In the genomic region with DNA sequence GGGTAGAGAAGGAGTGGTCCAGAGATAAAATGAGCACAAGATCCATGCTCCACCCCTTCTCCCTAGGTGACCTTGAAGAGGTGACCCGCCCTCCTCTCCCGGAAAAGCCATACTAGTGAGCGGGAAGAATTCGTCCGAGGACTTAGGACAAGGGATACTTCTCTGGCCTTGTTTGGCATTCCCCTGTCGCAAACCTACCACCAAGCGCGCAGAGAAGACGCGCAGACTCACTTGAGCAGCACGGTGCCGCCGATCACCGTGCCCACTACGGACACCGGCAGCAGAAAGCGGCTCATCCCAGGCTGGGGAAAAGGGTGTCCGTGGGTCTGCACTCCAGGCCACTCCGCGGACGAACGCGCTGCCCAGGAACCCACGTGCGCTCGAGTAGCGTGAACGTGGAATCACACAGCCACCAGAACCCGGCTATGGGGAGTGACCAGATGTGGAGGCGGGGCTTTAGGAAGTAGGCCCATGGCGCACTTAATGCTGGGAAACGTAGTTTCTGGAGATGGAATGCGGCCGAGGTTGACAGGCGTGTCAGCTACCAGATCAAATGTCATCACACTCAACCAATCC, we compare ENCODE assay signal across 8 mouse cellular contexts. TPM values are rescaled to one million over a fixed set of nuclear protein-coding genes. Genes with fewer than 3 reads are reported as not detected.
A peak's percentile ranks its signal among the peaks of the same experiment; 100 is the strongest.
DNase-seq lines count a peak whose midpoint lies in the region; ATAC-seq and TF ChIP-seq lines count a peak whose summit lies in the region.

A gene (minus strand): TSS at position 434 of the 576 bp plus-strand sequence.

- H3K4me3 ChIP-seq in bone marrow macrophage, adult 2 months (ENCODE audit: insufficient read depth, low read length), result peak within 1 kb of the TSS; percentile 99
- peak within 1 kb of the TSS; percentile 65 for H3K4me3 ChIP-seq in embryonic fibroblast, embryonic 13.5 days (ENCODE audit: insufficient read depth, low read length)
- peak within 1 kb of the TSS; percentile 78 for H3K4me3 ChIP-seq in kidney, embryonic 14.5 days (ENCODE audit: low read length)
- H3K4me3 ChIP-seq in limb, embryonic 15.5 days, result peak within 1 kb of the TSS; percentile 89

- TF ChIP-seq CTCF in bone marrow macrophage, adult 2 months (IDR thresholded peaks at IDR 0.05; ENCODE audit: low read depth, low read length), result no peak
- no peak for TF ChIP-seq CTCF in embryonic fibroblast, embryonic 13.5 days (IDR thresholded peaks at IDR 0.05; ENCODE audit: borderline replicate concordance, insufficient read depth, low read length)

- H3K9ac ChIP-seq in kidney, embryonic 14.5 days (ENCODE audit: low read depth, low read length), result peak within 1 kb of the TSS; percentile 75
- peak within 1 kb of the TSS; percentile 65 for H3K9ac ChIP-seq in limb, embryonic 15.5 days

- no peak for TF ChIP-seq POLR2A in bone marrow macrophage, adult 2 months (IDR thresholded peaks at IDR 0.05; ENCODE audit: borderline replicate concordance, low read depth, low read length)
- peak; percentile 77 for TF ChIP-seq POLR2A in embryonic fibroblast, embryonic 13.5 days (IDR thresholded peaks at IDR 0.05; ENCODE audit: low read depth, low read length)

- H3K4me2 ChIP-seq in kidney, embryonic 14.5 days (replicated peaks; ENCODE audit: low read depth, low read length), result peak within 1 kb of the TSS; percentile 55
- peak within 1 kb of the TSS; percentile 69 for H3K4me2 ChIP-seq in limb, embryonic 15.5 days

- under 1% methylated on average over 35 of the region's 35 CpGs for WGBS in kidney, embryonic 14.5 days
- whole genome bisulfite sequencing in limb, embryonic 15.5 days, result under 1% methylated on average over 35 of the region's 35 CpGs

- peaks cover 14% of the 10 kb centered on the region for H3K4me1 ChIP-seq in bone marrow macrophage, adult 2 months (ENCODE audit: control insufficient read depth, insufficient read depth, low read length)
- peaks cover 2% of the 10 kb centered on the region; the same call in 1 of the 2 replicates for H3K4me1 ChIP-seq in embryonic fibroblast, embryonic 13.5 days (ENCODE audit: control insufficient read depth, insufficient read depth, low read length)
- H3K4me1 ChIP-seq in kidney, embryonic 14.5 days (ENCODE audit: control insufficient read depth, insufficient read depth, low read length), result peaks cover 5% of the 10 kb centered on the region
- peaks cover 7% of the 10 kb centered on the region for H3K4me1 ChIP-seq in limb, embryonic 15.5 days

- H3K36me3 ChIP-seq in kidney, embryonic 14.5 days (ENCODE audit: control insufficient read depth, insufficient read depth, low read length), result peaks cover 38% of the 10 kb centered on the region
- H3K36me3 ChIP-seq in limb, embryonic 15.5 days, result peaks cover 40% of the 10 kb centered on the region

- H3K9me3 ChIP-seq in kidney, embryonic 14.5 days (ENCODE audit: control insufficient read depth, low read length), result no peaks in the 10 kb centered on the region
- no peaks in the 10 kb centered on the region for H3K9me3 ChIP-seq in limb, embryonic 15.5 days

- peak within 1 kb of the TSS; percentile 76 for H3K27ac ChIP-seq in bone marrow macrophage, adult 2 months (ENCODE audit: insufficient read depth, low read depth, low read length)
- peak within 1 kb of the TSS; percentile 67 for H3K27ac ChIP-seq in embryonic fibroblast, embryonic 13.5 days (ENCODE audit: insufficient read depth, low read length)
- H3K27ac ChIP-seq in kidney, embryonic 14.5 days (ENCODE audit: low read depth, low read length), result peak within 1 kb of the TSS; percentile 67; the same call in 1 of the 2 replicates
- peak within 1 kb of the TSS; percentile 84 for H3K27ac ChIP-seq in limb, embryonic 15.5 days

- peak; percentile 92 for DNase-seq in A20 (ENCODE audit: low read depth, low spot score)
- DNase-seq in heart, adult 9 months (ENCODE audit: low spot score in 2 of 2), result peak; percentile 94
- DNase-seq in monocyte, adult 2 months (ENCODE audit: low read depth in 1 of 2, low spot score in 2 of 2), result peak; percentile 38 to 66
- DNase-seq in spleen, postnatal 36 days (ENCODE audit: low spot score in 2 of 2), result peak; percentile 78 to 82

- peak; percentile 96 for ATAC-seq in kidney, embryonic 14.5 days (ENCODE audit: low FRiP score, low TSS enrichment)
- ATAC-seq in limb, embryonic 15.5 days (ENCODE audit: insufficient number of reproducible peaks, low FRiP score, low TSS enrichment, low read depth), result peak; percentile 97

- no peaks in the 10 kb centered on the region for H3K27me3 ChIP-seq in kidney, embryonic 14.5 days (ENCODE audit: control insufficient read depth, insufficient read depth, low read length)
- no peaks in the 10 kb centered on the region for H3K27me3 ChIP-seq in limb, embryonic 15.5 days

RNA-seq across cellular contexts. Expression of the gene that starts here (rescaled TPM):
- polyA plus RNA-seq in bone marrow macrophage, adult 2 months (2012; ENCODE audit: insufficient read depth, insufficient read length, missing spikeins), result 6.5 and 7.5 TPM in 2 replicates
- polyA plus RNA-seq in embryonic fibroblast, embryonic 13.5 days (2011; ENCODE audit: insufficient read length, low read depth, missing spikeins), result 14.7 and 16.8 TPM in 2 replicates
- 23.4 and 32.9 TPM in 2 replicates for polyA plus RNA-seq in kidney, embryonic 14.5 days (2014; fragmentation: Nextera tagmentation; extraction: Ambion mirVana)
- 25.4 and 25.6 TPM in 2 replicates for polyA plus RNA-seq in limb, embryonic 15.5 days (2015; fragmentation: Nextera tagmentation; extraction: Ambion mirVana)

Comparison
In these comparisons a context has a peak if more than half of its experiments do, and no peak if none do; other contexts are left out.
1. Peak in every context shown above with its lines: DNase-seq, ATAC-seq, H3K4me3 ChIP-seq and H3K27ac ChIP-seq.